Mouse (Mus musculus) lung, adult 2 months (tissue): ENCODE measurements around the gene Patj.

Experiments
- CTCF ChIP-seq: fragments of 200-500 bp; IDR thresholded peaks from 2 replicates; pipeline ENCODE4 v1.5.1; 2011; ENCODE audit warnings: mild to moderate bottlenecking, low read length, control low read depth; ENCODE audit not compliant: insufficient read depth
- POLR2A ChIP-seq: fragments of 200-500 bp; IDR thresholded peaks from 2 replicates; pipeline ENCODE4 v1.6.1; 2011; ENCODE audit warnings: low read depth, mild to moderate bottlenecking, control low read depth, low read length, borderline replicate concordance; ENCODE audit errors: extremely low read depth

GRCm38 (mm10) chr4:98677506-98677905 lies 281.9 kb downstream of the Patj start:
- no peak for TF ChIP-seq POLR2A
- no peak for TF ChIP-seq CTCF
